Mouse (Mus musculus) forebrain, postnatal 0 days (tissue): Measurements from ENCODE around the gene Pcsk6. TPM values are rescaled to one million over a fixed set of nuclear protein-coding genes. Genes with fewer than 3 reads are reported as not detected.

Source experiments
- ATAC-seq: fragments of 200-750 bp; cut with Nextera tagmentation; 2 replicates; pipeline ENCODE4 v1.8.0; 2017; ENCODE audit warnings: mild to moderate bottlenecking, moderate library complexity
- DNase-seq: peaks from one replicate; pipeline ENCODE4 v3.0.0-alpha.2; 2015
- H3K27ac ChIP-seq: fragments of 300-500 bp; sonication (generic); 2 replicates; pipeline ENCODE4 v1.5.1; 2014; ENCODE audit warnings: low read depth, mild to moderate bottlenecking, antibody characterized with exemption, low read length, moderate library complexity, mixed read lengths
- H3K27me3 ChIP-seq: fragments of 300-500 bp; sonication (generic); 2 replicates; pipeline ENCODE4 v1.6.1; 2014; ENCODE audit warnings: mild to moderate bottlenecking, low read length, mixed read lengths; ENCODE audit not compliant: insufficient read depth
- H3K36me3 ChIP-seq: fragments of 300-500 bp; sonication (generic); 2 replicates; pipeline ENCODE4 v1.6.1; 2014; ENCODE audit warnings: mild to moderate bottlenecking, moderate library complexity; ENCODE audit not compliant: insufficient read depth
- H3K4me1 ChIP-seq: fragments of 300-500 bp; sonication (generic); 2 replicates; pipeline ENCODE4 v1.6.1; 2014; ENCODE audit warnings: antibody characterized with exemption; ENCODE audit not compliant: insufficient read depth
- H3K4me2 ChIP-seq: fragments of 300-500 bp; sonication (generic); 2 replicates; pipeline ENCODE4 v1.6.1; 2014; ENCODE audit warnings: low read depth, mild to moderate bottlenecking, moderate library complexity
- H3K4me3 ChIP-seq: fragments of 300-500 bp; sonication (generic); 2 replicates; pipeline ENCODE4 v1.5.1; 2014; ENCODE audit warnings: low read depth, low read length, mixed read lengths
- H3K9ac ChIP-seq: fragments of 300-500 bp; sonication (generic); 2 replicates; pipeline ENCODE4 v1.6.1; 2014; ENCODE audit warnings: mild to moderate bottlenecking
- H3K9me3 ChIP-seq: fragments of 300-500 bp; sonication (generic); 2 replicates; pipeline ENCODE4 v1.6.1; 2016; ENCODE audit warnings: low read length
- CTCF ChIP-seq: sonication (generic); IDR thresholded peaks from 2 replicates; pipeline ENCODE4 v1.5.1; 2016; ENCODE audit warnings: antibody characterized with exemption, control low read depth, low read depth
- WGBS: fragments of 180-500 bp; shearing (Covaris S2); extraction: QIAGEN DNeasy Blood & Tissue Kit; methylation state at CpG from one replicate; pipeline ENCODE4 v1.1.7; 2014; 5-methylcytosine and 5-hydroxymethylcytosine counted together
- polyA plus RNA-seq: library from polyadenylated mRNA; unstranded; fragments of >200 nt; fragmentation: Nextera tagmentation; extraction: Ambion mirVana; gene quantifications from 2 replicates; pipeline ENCODE4 v1.2.1, GENCODE M21; 2015
- total RNA-seq: library from RNA; depleted of rRNA; stranded (reverse); fragments of >200 nt; gene quantifications from 2 replicates; pipeline ENCODE4 v1.2.3, GENCODE M21; 2014

Pcsk6 gene
- total and polyA plus RNA-seq, 2 experiments from 2014 or later: 2.4 to 10.2 TPM

- Histone ChIP-seq H3K9me3 (no peaks in the 10 kb centered on the region), H3K27ac (no peak overlapping the region), H3K9ac (no peak overlapping the region), H3K36me3 (no peaks in the 10 kb centered on the region), H3K4me3 (peak overlapping the region; percentile 7; the same call in 1 of the 2 replicates), H3K27me3 (no peaks in the 10 kb centered on the region), H3K4me1 (no peaks in the 10 kb centered on the region), H3K4me2 (peak overlapping the region; percentile 37)
- no peak for TF ChIP-seq CTCF
- ATAC-seq: no peak; the same call in 1 of the 2 replicates
- 33% methylated on average over 12 of the region's 12 CpGs for whole genome bisulfite sequencing
- no peak for DNase-seq
These were observed 19.8 kb downstream of the Pcsk6 start for GRCm38 (mm10) chr7:65881290-65881688.

- ATAC-seq: no peak
- DNase-seq: no peak
- Histone ChIP-seq H3K4me2 (no peak overlapping the region), H3K4me1 (no peaks in the 10 kb centered on the region), H3K9ac (no peak overlapping the region), H3K27ac (no peak overlapping the region), H3K4me3 (no peak overlapping the region), H3K27me3 (no peaks in the 10 kb centered on the region), H3K36me3 (no peaks in the 10 kb centered on the region), H3K9me3 (no peaks in the 10 kb centered on the region)
- TF ChIP-seq CTCF: no peak
- WGBS: 90% methylated on average over 4 of the region's 4 CpGs
These were observed 23.4 kb downstream of the Pcsk6 start for GRCm38 (mm10) chr7:65884928-65885327.

- H3K27me3 ChIP-seq: no peaks in the 10 kb centered on the region
- no peak overlapping the region for H3K4me3 ChIP-seq
- no peak for DNase-seq
- WGBS: 94% methylated on average over 6 of the region's 6 CpGs
- no peaks in the 10 kb centered on the region for H3K4me1 ChIP-seq
- no peak overlapping the region for H3K4me2 ChIP-seq
- no peaks in the 10 kb centered on the region for H3K9me3 ChIP-seq
- no peak overlapping the region for H3K27ac ChIP-seq
- ATAC-seq: no peak
- no peak overlapping the region for H3K9ac ChIP-seq
- peak; percentile 24; the same call in 1 of the 2 replicates for TF ChIP-seq CTCF
- H3K36me3 ChIP-seq: no peaks in the 10 kb centered on the region
These were observed 24.3 kb downstream of the Pcsk6 start for GRCm38 (mm10) chr7:65885819-65886218.

- Histone ChIP-seq H3K36me3 (no peaks in the 10 kb centered on the region), H3K4me1 (no peaks in the 10 kb centered on the region), H3K9me3 (no peaks in the 10 kb centered on the region), H3K4me2 (no peak overlapping the region), H3K27me3 (no peaks in the 10 kb centered on the region), H3K9ac (no peak overlapping the region), H3K4me3 (no peak overlapping the region), H3K27ac (no peak overlapping the region)
- ATAC-seq (no peak), DNase-seq (no peak)
- no peak for TF ChIP-seq CTCF
- 88% methylated on average over 7 of the region's 7 CpGs for WGBS
These were observed 30.3 kb downstream of the Pcsk6 start for GRCm38 (mm10) chr7:65891831-65892230.

- Histone ChIP-seq H3K36me3 (no peaks in the 10 kb centered on the region), H3K4me1 (no peaks in the 10 kb centered on the region), H3K27me3 (no peaks in the 10 kb centered on the region), H3K27ac (no peak overlapping the region), H3K4me3 (no peak overlapping the region), H3K9me3 (no peaks in the 10 kb centered on the region), H3K4me2 (no peak overlapping the region), H3K9ac (no peak overlapping the region)
- WGBS: 53% methylated on average over 9 of the region's 9 CpGs
- DNase-seq: no peak
- no peak for TF ChIP-seq CTCF
- no peak for ATAC-seq
These were observed 30.8 kb downstream of the Pcsk6 start for GRCm38 (mm10) chr7:65892264-65892828.

- ATAC-seq (peak; percentile 95), DNase-seq (peak; percentile 80)
- H3K4me3 ChIP-seq: no peak overlapping the region
- H3K9me3 ChIP-seq: no peaks in the 10 kb centered on the region
- no peaks in the 10 kb centered on the region for H3K27me3 ChIP-seq
- H3K4me2 ChIP-seq: no peak overlapping the region
- WGBS: 67% methylated on average over 10 of the region's 10 CpGs
- no peak for TF ChIP-seq CTCF
- no peaks in the 10 kb centered on the region for H3K4me1 ChIP-seq
- H3K9ac ChIP-seq: no peak overlapping the region
- no peaks in the 10 kb centered on the region for H3K36me3 ChIP-seq
- H3K27ac ChIP-seq: peak overlapping the region; percentile 29; the same call in 1 of the 2 replicates
These were observed 32.0 kb downstream of the Pcsk6 start for GRCm38 (mm10) chr7:65893546-65893945.

GRCm38 (mm10) chr7:65895262-65895661 is 33.7 kb downstream of the Pcsk6 start:
- Histone ChIP-seq H3K9me3 (no peaks in the 10 kb centered on the region), H3K4me2 (no peak overlapping the region), H3K27ac (no peak overlapping the region), H3K36me3 (no peaks in the 10 kb centered on the region), H3K4me3 (no peak overlapping the region), H3K9ac (no peak overlapping the region), H3K27me3 (no peaks in the 10 kb centered on the region), H3K4me1 (no peaks in the 10 kb centered on the region)
- WGBS: 87% methylated on average over 5 of the region's 5 CpGs
- TF ChIP-seq CTCF: no peak
- ATAC-seq (no peak), DNase-seq (no peak)
